Mouse (Mus musculus) liver, embryonic 13.5 days (tissue): Measurements from ENCODE around the gene Stx2. TPM values are rescaled to one million over a fixed set of nuclear protein-coding genes. Genes with fewer than 3 reads are reported as not detected.
"Not testable (repeated sequence)": the region's sequence is repeated elsewhere in the genome, so short reads cannot be mapped to it uniquely, and the experiment has no call there.

ENCODE experiments used
- ATAC-seq: fragments of 200-750 bp; cut with Nextera tagmentation; 2 replicates; pipeline ENCODE4 v1.8.0; 2017; ENCODE audit warnings: low read depth, mild to moderate bottlenecking, moderate number of reproducible peaks, moderate library complexity
- DNase-seq: peaks from one replicate; pipeline ENCODE4 v3.0.0; 2022
- H3K27ac ChIP-seq: fragments of 300-500 bp; sonication (generic); 2 replicates; pipeline ENCODE4 v1.5.1; 2015; ENCODE audit warnings: moderate library complexity, mild to moderate bottlenecking, inconsistent platforms
- H3K27me3 ChIP-seq: fragments of 300-500 bp; sonication (generic); 2 replicates; pipeline ENCODE4 v1.6.1; 2015; ENCODE audit warnings: mild to moderate bottlenecking, inconsistent platforms
- H3K36me3 ChIP-seq: fragments of 300-500 bp; sonication (generic); 2 replicates; pipeline ENCODE4 v1.6.1; 2015; ENCODE audit warnings: mild to moderate bottlenecking, inconsistent platforms
- H3K4me1 ChIP-seq: fragments of 300-500 bp; sonication (generic); replicated peaks from 2 replicates; pipeline ENCODE4 v1.6.1; 2015; ENCODE audit warnings: inconsistent platforms
- H3K4me2 ChIP-seq: fragments of 300-500 bp; sonication (generic); 2 replicates; pipeline ENCODE4 v1.6.1; 2015; ENCODE audit warnings: inconsistent platforms, mild to moderate bottlenecking, moderate library complexity
- H3K4me3 ChIP-seq: fragments of 300-500 bp; sonication (generic); replicated peaks from 2 replicates; pipeline ENCODE4 v1.5.1; 2015; ENCODE audit warnings: mild to moderate bottlenecking, inconsistent platforms
- H3K9ac ChIP-seq: fragments of 300-500 bp; sonication (generic); 2 replicates; pipeline ENCODE4 v1.6.1; 2015; ENCODE audit warnings: mild to moderate bottlenecking, inconsistent platforms
- H3K9me3 ChIP-seq: fragments of 300-500 bp; sonication (generic); replicated peaks from 2 replicates; pipeline ENCODE4 v1.6.1; 2016; ENCODE audit warnings: inconsistent platforms
- WGBS: fragments of 180-500 bp; shearing (Covaris S2); methylation state at CpG from one replicate; pipeline ENCODE4 v1.1.7; 2015; ENCODE audit not compliant: insufficient replicate concordance; 5-methylcytosine and 5-hydroxymethylcytosine counted together
- polyA plus RNA-seq: library from polyadenylated mRNA; unstranded; fragments of >200 nt; fragmentation: Nextera tagmentation; extraction: Ambion mirVana; gene quantifications from 2 replicates; pipeline ENCODE4 v1.2.1, GENCODE M21; 2015

Gene Stx2
- polyA plus RNA-seq, 1 experiment from 2014 or later, result 78.6 TPM

GRCm38 (mm10) chr5:128980857-128981256 lies 27.5 kb downstream of the Stx2 start:
- no peak for ATAC-seq
- H3K9me3 ChIP-seq, result no peaks in the 10 kb centered on the region; the same call in 1 of the 2 replicates
- no peaks in the 10 kb centered on the region for H3K27me3 ChIP-seq
- H3K4me1 ChIP-seq, result no peaks in the 10 kb centered on the region
- no peak for DNase-seq
- no peak overlapping the region for H3K4me2 ChIP-seq
- H3K9ac ChIP-seq, result no peak overlapping the region
- H3K27ac ChIP-seq, result no peak overlapping the region
- H3K36me3 ChIP-seq, result peaks cover 18% of the 10 kb centered on the region
- no peak overlapping the region for H3K4me3 ChIP-seq
- 40% methylated on average over 7 of the region's 7 CpGs for WGBS

GRCm38 (mm10) chr5:128978957-128979356 lies 29.4 kb downstream of the Stx2 start:
- no peak overlapping the region for H3K4me2 ChIP-seq
- WGBS, result 88% methylated on average over 7 of the region's 7 CpGs
- no peak overlapping the region for H3K27ac ChIP-seq
- no peaks in the 10 kb centered on the region; the same call in 1 of the 2 replicates for H3K9me3 ChIP-seq
- ATAC-seq (no peak), DNase-seq (no peak)
- no peak overlapping the region for H3K4me3 ChIP-seq
- H3K36me3 ChIP-seq, result no peaks in the 10 kb centered on the region
- H3K27me3 ChIP-seq, result no peaks in the 10 kb centered on the region
- no peaks in the 10 kb centered on the region for H3K4me1 ChIP-seq
- H3K9ac ChIP-seq, result no peak overlapping the region

- H3K4me2 ChIP-seq, H3K27me3 ChIP-seq, ATAC-seq, H3K4me3 ChIP-seq, DNase-seq, H3K9me3 ChIP-seq, H3K27ac ChIP-seq, H3K36me3 ChIP-seq, H3K9ac ChIP-seq, H3K4me1 ChIP-seq: not testable (repeated sequence)
- WGBS, result 55% methylated on average over 1 of the region's 1 CpGs
Measured at GRCm38 (mm10) chr5:128977466-128977865, 30.9 kb downstream of the Stx2 start.

- H3K9me3 ChIP-seq, result no peaks in the 10 kb centered on the region; the same call in 1 of the 2 replicates
- no peak overlapping the region for H3K4me2 ChIP-seq
- H3K27me3 ChIP-seq, result no peaks in the 10 kb centered on the region
- DNase-seq (no peak), ATAC-seq (no peak)
- 27% methylated on average over 4 of the region's 4 CpGs for WGBS
- no peak overlapping the region for H3K4me3 ChIP-seq
- no peaks in the 10 kb centered on the region for H3K36me3 ChIP-seq
- no peaks in the 10 kb centered on the region for H3K4me1 ChIP-seq
- no peak overlapping the region for H3K9ac ChIP-seq
- H3K27ac ChIP-seq, result no peak overlapping the region
Measured at GRCm38 (mm10) chr5:128976266-128976665, 32.1 kb downstream of the Stx2 start.

- Histone ChIP-seq H3K4me2 (no peak overlapping the region), H3K4me3 (no peak overlapping the region), H3K9ac (no peak overlapping the region), H3K4me1 (no peaks in the 10 kb centered on the region), H3K27me3 (no peaks in the 10 kb centered on the region), H3K9me3 (no peaks in the 10 kb centered on the region), H3K36me3 (no peaks in the 10 kb centered on the region), H3K27ac (no peak overlapping the region)
- ATAC-seq (no peak), DNase-seq (peak; percentile 46)
- 16% methylated on average over 14 of the region's 14 CpGs for WGBS
Measured at GRCm38 (mm10) chr5:128971298-128971697, 37.1 kb downstream of the Stx2 start.

- Histone ChIP-seq H3K9ac (no peak overlapping the region), H3K4me1 (no peaks in the 10 kb centered on the region), H3K4me3 (no peak overlapping the region), H3K27me3 (no peaks in the 10 kb centered on the region), H3K9me3 (no peaks in the 10 kb centered on the region), H3K27ac (no peak overlapping the region), H3K36me3 (no peaks in the 10 kb centered on the region), H3K4me2 (no peak overlapping the region)
- ATAC-seq (no peak), DNase-seq (no peak)
- 50% methylated on average over 10 of the region's 10 CpGs for WGBS
Measured at GRCm38 (mm10) chr5:128970878-128971277, 37.5 kb downstream of the Stx2 start.

- no peaks in the 10 kb centered on the region for H3K27me3 ChIP-seq
- H3K4me2 ChIP-seq, result no peak overlapping the region
- DNase-seq, result no peak
- H3K4me1 ChIP-seq, result no peaks in the 10 kb centered on the region
- no peak overlapping the region for H3K4me3 ChIP-seq
- H3K27ac ChIP-seq, result no peak overlapping the region
- 46% methylated on average over 4 of the region's 4 CpGs for WGBS
- no peak for ATAC-seq
- no peaks in the 10 kb centered on the region for H3K36me3 ChIP-seq
- H3K9me3 ChIP-seq, result peaks cover 14% of the 10 kb centered on the region; the same call in 1 of the 2 replicates
- H3K9ac ChIP-seq, result no peak overlapping the region
Measured at GRCm38 (mm10) chr5:128964353-128964752, 44.0 kb downstream of the Stx2 start.

- H3K36me3 ChIP-seq, result no peaks in the 10 kb centered on the region
Measured at GRCm38 (mm10) chr5:128958916-128959315, 49.5 kb downstream of the Stx2 start.

GRCm38 (mm10) chr5:128954371-128954770 lies 54.0 kb downstream of the Stx2 start:
- not testable (repeated sequence) for H3K4me1 ChIP-seq, H3K4me2 ChIP-seq, H3K36me3 ChIP-seq, ATAC-seq, H3K9me3 ChIP-seq, H3K9ac ChIP-seq, DNase-seq, H3K27ac ChIP-seq, H3K4me3 ChIP-seq
- H3K27me3 ChIP-seq, result peaks cover 28% of the 10 kb centered on the region
- 75% methylated on average over 5 of the region's 5 CpGs for WGBS

More at GRCm38 (mm10) chr5:128958916-128959315, 49.5 kb downstream of the Stx2 start:
- DNase-seq, result no peak
- no peak for ATAC-seq
- Histone ChIP-seq H3K27ac (no peak overlapping the region), H3K4me3 (no peak overlapping the region), H3K4me2 (no peak overlapping the region), H3K9me3 (peaks cover 14% of the 10 kb centered on the region; the same call in 1 of the 2 replicates), H3K27me3 (peaks cover 2% of the 10 kb centered on the region), H3K9ac (no peak overlapping the region), H3K4me1 (no peaks in the 10 kb centered on the region)
- WGBS, result 71% methylated on average over 3 of the region's 3 CpGs

GRCm38 (mm10) chr5:128953278-128954070 lies 54.9 kb downstream of the Stx2 start, which contains the start of gene Rimbp2:
Gene Rimbp2, minus strand, starts transcription at chr5:128953486.
- Histone ChIP-seq H3K27me3 (peaks cover 28% of the 10 kb centered on the region), H3K4me1 (no peaks in the 10 kb centered on the region; the same call in 1 of the 2 replicates), H3K9ac (no peak within 1 kb of the TSS), H3K9me3 (no peaks in the 10 kb centered on the region), H3K4me3 (0 out of 2 replicates have a peak within 1 kb of the TSS, but pooled peaks have one; percentile 21), H3K27ac (no peak within 1 kb of the TSS), H3K36me3 (no peaks in the 10 kb centered on the region), H3K4me2 (peak within 1 kb of the TSS; percentile 40)
- no peak for DNase-seq
- ATAC-seq, result no peak
- WGBS, result 10% methylated on average over 17 of the region's 17 CpGs

GRCm38 (mm10) chr5:128952291-128953195 lies 55.8 kb downstream of the Stx2 start:
- no peak overlapping the region for H3K27ac ChIP-seq
- no peak for ATAC-seq
- no peaks in the 10 kb centered on the region; the same call in 1 of the 2 replicates for H3K4me1 ChIP-seq
- 3% methylated on average over 35 of the region's 35 CpGs for WGBS
- no peaks in the 10 kb centered on the region for H3K9me3 ChIP-seq
- H3K9ac ChIP-seq, result no peak overlapping the region
- peak overlapping the region; percentile 40 for H3K4me2 ChIP-seq
- H3K27me3 ChIP-seq, result peaks cover 28% of the 10 kb centered on the region
- H3K36me3 ChIP-seq, result no peaks in the 10 kb centered on the region
- 0 out of 2 replicates have a peak overlapping the region, but pooled peaks have one; percentile 21 for H3K4me3 ChIP-seq
- no peak for DNase-seq
